Mouse (Mus musculus): ENCODE measurements around the gene 2810408A11Rik. TPM values are rescaled to one million over a fixed set of nuclear protein-coding genes. Genes with fewer than 3 reads are reported as not detected.
A peak's percentile ranks its signal among the peaks of the same experiment; 100 is the strongest.

2810408A11Rik gene
- polyA plus RNA-seq (2015; fragmentation: Nextera tagmentation; extraction: Ambion mirVana), result 6.3 and 6.5 TPM in 2 replicates

DNA sequence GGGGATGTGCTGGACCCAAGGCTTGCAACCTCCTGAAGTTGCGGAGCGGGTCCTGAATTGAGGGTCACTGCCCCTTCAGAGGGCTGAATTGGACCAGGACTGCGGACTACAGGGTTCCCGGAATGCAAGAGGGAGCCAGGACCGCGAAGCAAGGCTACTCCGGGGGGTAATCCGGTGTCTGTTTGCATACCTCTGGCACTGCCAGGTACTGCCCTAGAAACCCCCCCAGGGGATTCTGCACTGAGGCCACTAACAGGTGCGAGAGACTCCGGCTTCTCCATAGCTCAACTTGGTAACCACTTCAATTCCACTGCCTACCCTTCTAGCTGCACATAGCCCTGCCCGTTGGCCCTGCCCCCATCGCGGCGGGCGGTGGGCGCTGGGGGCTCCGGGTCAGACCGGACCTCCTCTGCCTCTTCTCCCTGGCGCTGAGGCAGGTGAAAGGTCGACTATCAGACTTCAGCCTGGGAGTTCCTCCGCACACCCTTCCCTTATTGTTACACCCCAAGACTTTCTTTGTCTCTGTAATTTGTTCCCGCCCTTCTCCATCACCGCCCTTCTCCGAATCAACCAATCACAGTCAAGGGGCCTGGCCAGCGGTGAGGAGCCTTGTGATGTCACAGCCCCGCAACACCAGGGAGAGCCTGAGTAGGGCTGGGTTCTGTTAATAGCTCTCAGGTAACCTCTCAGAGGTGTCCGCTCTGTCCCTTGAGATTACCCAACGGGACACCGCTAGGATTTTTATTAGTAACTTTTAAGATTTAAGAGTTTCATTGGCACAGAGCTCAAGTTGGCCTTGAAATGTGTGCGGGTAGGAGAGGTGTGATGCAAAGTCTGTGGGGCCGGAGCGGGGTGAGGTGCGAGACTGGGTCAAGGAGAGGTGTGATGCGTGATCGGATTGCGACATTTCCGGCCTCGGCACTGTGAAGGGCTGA lies at the start of gene 2810408A11Rik, which contains the start of gene Neurl4:
2810408A11Rik (minus strand) TSS at position 517 of the 935 bp plus-strand sequence.
Neurl4 (plus strand) TSS at position 602 of the 935 bp plus-strand sequence.
- H3K36me3 ChIP-seq, result peaks cover 20% of the 10 kb centered on the region
- peak within 1 kb of the TSS; percentile 95 for H3K9ac ChIP-seq (replicated peaks)
- ATAC-seq (ENCODE audit: low FRiP score), result peak; percentile 96
- WGBS, result under 1% methylated on average over 38 of the region's 38 CpGs
- peak within 1 kb of the TSS; percentile 85 for H3K4me3 ChIP-seq (replicated peaks)
- peak within 1 kb of the TSS; percentile 97 for H3K4me2 ChIP-seq
- peak within 1 kb of the TSS; percentile 96 for H3K27ac ChIP-seq (replicated peaks)
- no peaks in the 10 kb centered on the region for H3K27me3 ChIP-seq (replicated peaks)
- no peaks in the 10 kb centered on the region for H3K9me3 ChIP-seq (replicated peaks)
- peaks cover 32% of the 10 kb centered on the region for H3K4me1 ChIP-seq

DNA sequence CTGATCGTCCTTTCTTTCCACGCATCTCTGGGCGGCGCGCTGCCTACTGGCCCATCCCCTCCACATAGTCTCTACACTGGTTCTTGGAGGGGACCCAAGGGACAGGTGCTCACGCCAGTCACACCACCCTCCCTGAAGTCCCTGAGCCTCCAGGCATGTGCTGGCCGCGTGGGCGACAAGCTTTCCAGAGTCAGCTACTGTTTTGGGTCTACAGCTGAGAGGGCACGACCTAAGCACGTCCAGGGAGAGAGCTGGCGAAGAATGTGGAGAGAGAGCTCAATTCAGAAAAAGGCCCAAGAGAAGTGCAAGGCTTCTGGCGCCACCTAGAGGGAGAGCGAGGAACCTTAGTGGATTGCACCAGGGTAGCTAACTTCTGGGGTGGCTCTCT lies 48.0 kb upstream of the 2810408A11Rik start:
- H3K9me3 ChIP-seq (replicated peaks), result no peaks in the 10 kb centered on the region
- WGBS, result 0% methylated on average over 14 of the region's 14 CpGs
- H3K4me1 ChIP-seq, result peaks cover 21% of the 10 kb centered on the region
- peaks cover 23% of the 10 kb centered on the region for H3K27me3 ChIP-seq (replicated peaks)
- H3K4me2 ChIP-seq, result peak overlapping the region; percentile 63
- H3K27ac ChIP-seq (replicated peaks), result 0 out of 2 replicates have a peak overlapping the region, but pooled peaks have one; percentile 71
- ATAC-seq (ENCODE audit: low FRiP score), result peak; percentile 15; the same call in 1 of the 2 replicates
- H3K9ac ChIP-seq (replicated peaks), result peak overlapping the region; percentile 26; the same call in 1 of the 2 replicates
- H3K4me3 ChIP-seq (replicated peaks), result peak overlapping the region; percentile 47
- H3K36me3 ChIP-seq, result no peaks in the 10 kb centered on the region

DNA sequence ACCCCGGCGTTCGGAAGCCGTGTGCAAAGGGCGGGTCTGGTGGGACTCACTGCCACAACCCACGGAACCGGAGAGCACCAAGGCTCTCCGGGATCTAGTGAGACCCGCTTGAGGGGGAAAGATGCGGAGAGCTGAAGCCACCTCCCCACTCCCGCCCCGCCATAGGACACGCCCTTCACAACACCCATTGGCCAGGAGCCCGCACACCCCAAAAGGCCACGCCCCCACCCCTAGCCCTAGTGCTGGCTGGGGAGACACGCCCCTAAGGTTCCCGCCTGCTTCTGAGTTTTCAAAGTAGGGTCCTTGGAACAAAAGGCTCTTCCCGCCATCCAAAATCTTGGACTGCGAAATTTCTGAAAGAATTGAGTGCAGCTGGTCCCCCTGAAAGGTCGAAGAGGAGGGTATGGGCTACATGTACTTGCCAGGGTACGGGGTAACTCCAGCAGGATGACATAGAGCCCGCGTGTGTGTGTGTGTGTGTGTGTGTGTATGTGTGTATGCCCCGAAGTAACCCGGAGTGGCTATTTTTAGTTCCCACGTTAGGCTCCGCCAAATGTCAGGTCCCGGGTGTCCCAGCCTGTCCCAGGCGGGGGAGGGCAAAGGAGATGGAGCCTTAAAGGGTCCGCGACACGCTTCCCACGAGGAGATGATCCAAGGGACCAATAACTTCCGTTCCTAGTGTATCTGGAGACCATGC lies 47.4 kb upstream of the 2810408A11Rik start, which contains the start of gene Slc2a4:
Slc2a4 (minus strand) TSS at position 123 of the 697 bp plus-strand sequence.
- H3K4me2 ChIP-seq, result peak within 1 kb of the TSS; percentile 63
- H3K4me1 ChIP-seq, result peaks cover 21% of the 10 kb centered on the region
- peak within 1 kb of the TSS; percentile 42; the same call in 1 of the 2 replicates for H3K9ac ChIP-seq (replicated peaks)
- H3K4me3 ChIP-seq (replicated peaks), result peak within 1 kb of the TSS; percentile 47
- WGBS, result under 1% methylated on average over 33 of the region's 34 CpGs
- peak; percentile 95 for ATAC-seq (ENCODE audit: low FRiP score)
- peaks cover 23% of the 10 kb centered on the region for H3K27me3 ChIP-seq (replicated peaks)
- H3K9me3 ChIP-seq (replicated peaks), result no peaks in the 10 kb centered on the region
- H3K36me3 ChIP-seq, result no peaks in the 10 kb centered on the region
- peak within 1 kb of the TSS; percentile 71 for H3K27ac ChIP-seq (replicated peaks)

DNA sequence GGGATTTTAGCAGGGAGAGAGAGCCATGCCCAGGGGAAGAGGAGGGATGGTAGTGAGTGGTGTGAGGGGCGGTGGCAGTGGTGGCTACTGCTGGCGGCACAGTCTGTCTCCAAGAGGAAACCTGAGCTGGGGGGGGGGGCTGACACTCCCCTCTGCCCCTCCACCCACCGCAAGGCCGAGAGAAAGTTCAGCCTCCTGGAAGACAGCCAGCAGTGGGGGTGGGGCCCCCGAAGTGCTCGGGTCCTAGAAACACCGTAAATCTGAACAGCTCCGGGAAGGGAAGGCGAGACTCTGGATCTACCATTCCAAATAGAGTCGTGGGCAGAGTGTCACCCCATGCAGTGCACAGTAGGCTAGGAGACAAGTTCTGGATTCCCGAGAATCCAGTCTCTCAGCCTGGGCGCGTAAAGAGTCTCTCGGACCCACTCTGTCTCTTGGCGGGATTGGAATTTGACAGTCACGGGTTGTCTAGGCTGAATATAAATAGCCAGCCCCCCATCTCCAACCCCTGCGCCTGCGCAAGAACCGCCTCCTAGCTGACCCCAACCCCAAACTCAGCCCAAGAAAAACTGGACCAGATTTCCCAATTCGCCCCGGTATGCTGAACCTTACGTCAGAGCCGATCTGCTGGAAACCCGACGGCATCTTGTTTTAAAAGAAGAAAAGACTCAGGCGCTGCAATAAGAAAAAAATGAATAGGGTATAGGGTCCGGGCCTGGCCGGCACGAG lies 46.7 kb upstream of the 2810408A11Rik start:
- peak overlapping the region; percentile 63 for H3K4me2 ChIP-seq

DNA sequence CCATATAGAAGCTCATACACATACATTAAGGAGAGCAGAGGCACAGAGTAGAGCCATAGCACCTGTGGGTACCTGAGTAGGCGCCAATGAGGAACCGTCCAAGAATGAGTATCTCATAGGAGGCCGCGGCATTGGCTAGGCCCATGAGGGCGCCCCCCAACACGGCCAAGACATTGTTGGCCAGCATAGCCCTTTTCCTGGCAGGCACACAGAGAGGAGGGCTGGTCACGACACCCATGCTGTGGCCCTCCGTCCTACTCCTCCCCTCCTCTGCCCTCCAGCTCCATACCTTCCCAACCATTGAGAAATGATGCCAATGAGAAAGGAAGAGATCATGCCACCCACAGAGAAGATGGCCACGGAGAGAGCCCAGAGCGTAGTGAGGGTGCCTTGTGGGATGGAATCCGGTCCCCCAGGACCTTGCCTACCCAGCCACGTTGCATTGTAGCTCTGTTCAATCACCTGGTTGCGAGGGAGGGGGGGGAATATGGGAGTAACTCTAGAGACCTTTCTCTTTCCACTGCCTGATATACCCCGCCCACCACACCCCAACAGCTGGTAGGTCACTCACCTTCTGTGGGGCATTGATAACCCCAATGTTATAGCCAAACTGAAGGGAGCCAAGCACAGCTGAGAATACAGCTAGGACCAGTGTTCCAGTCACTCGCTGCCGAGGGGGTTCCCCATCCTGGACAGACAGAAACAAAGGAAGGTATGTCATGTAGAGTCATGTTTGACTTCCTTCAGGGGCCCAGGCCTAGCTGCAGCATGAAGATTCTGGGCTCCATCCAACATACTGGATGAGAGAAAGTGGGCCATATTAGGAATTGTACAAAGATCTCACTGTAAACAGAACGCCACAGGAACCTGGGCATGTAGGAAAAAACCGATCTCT lies 45.5 kb upstream of the 2810408A11Rik start:
- WGBS, result 91% methylated on average over 18 of the region's 18 CpGs

More for the DNA sequence above, 46.7 kb upstream of the 2810408A11Rik start:
- H3K27me3 ChIP-seq (replicated peaks), result peaks cover 23% of the 10 kb centered on the region
- peak overlapping the region; percentile 71 for H3K27ac ChIP-seq (replicated peaks)
- H3K4me1 ChIP-seq, result peaks cover 21% of the 10 kb centered on the region
- H3K9ac ChIP-seq (replicated peaks), result peak overlapping the region; percentile 42; the same call in 1 of the 2 replicates
- WGBS, result 2% methylated on average over 28 of the region's 29 CpGs
- H3K4me3 ChIP-seq (replicated peaks), result peak overlapping the region; percentile 47
- peak; percentile 48 for ATAC-seq (ENCODE audit: low FRiP score)
- H3K36me3 ChIP-seq, result no peaks in the 10 kb centered on the region
- H3K9me3 ChIP-seq (replicated peaks), result no peaks in the 10 kb centered on the region

DNA sequence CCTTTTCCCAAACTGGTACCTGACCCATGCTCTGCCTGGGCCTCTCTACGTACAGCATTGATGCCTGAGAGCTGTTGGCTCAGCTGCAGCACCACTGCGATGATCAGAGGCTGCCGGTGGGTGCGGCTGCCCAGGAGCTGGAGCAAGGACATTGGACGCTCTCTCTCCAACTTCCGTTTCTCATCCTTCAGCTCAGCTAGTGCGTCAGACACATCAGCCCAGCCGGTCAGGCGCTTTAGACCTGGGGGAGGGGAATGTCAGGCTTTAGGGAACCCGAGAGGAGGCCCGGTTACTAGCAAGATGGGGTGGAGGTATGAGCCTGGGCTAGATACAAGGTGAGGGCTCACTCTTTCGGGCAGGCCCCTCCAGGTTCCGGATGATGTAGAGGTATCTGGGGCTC lies 44.4 kb upstream of the 2810408A11Rik start:
- WGBS, result 88% methylated on average over 13 of the region's 13 CpGs
- H3K9me3 ChIP-seq (replicated peaks), result no peaks in the 10 kb centered on the region
- no peak overlapping the region for H3K4me2 ChIP-seq
- H3K4me1 ChIP-seq, result peaks cover 21% of the 10 kb centered on the region
- H3K27me3 ChIP-seq (replicated peaks), result peaks cover 22% of the 10 kb centered on the region
- H3K36me3 ChIP-seq, result no peaks in the 10 kb centered on the region
- H3K4me3 ChIP-seq (replicated peaks), result no peak overlapping the region
- no peak for ATAC-seq (ENCODE audit: low FRiP score)
- H3K9ac ChIP-seq (replicated peaks), result no peak overlapping the region
- no peak overlapping the region for H3K27ac ChIP-seq (replicated peaks)

More for the DNA sequence above, 45.5 kb upstream of the 2810408A11Rik start:
- no peak overlapping the region for H3K4me2 ChIP-seq
- H3K27me3 ChIP-seq (replicated peaks), result peaks cover 23% of the 10 kb centered on the region
- peaks cover 21% of the 10 kb centered on the region for H3K4me1 ChIP-seq
- H3K9ac ChIP-seq (replicated peaks), result no peak overlapping the region
- H3K4me3 ChIP-seq (replicated peaks), result no peak overlapping the region
- ATAC-seq (ENCODE audit: low FRiP score), result no peak
- H3K27ac ChIP-seq (replicated peaks), result no peak overlapping the region
- no peaks in the 10 kb centered on the region for H3K9me3 ChIP-seq (replicated peaks)
- no peaks in the 10 kb centered on the region for H3K36me3 ChIP-seq

DNA sequence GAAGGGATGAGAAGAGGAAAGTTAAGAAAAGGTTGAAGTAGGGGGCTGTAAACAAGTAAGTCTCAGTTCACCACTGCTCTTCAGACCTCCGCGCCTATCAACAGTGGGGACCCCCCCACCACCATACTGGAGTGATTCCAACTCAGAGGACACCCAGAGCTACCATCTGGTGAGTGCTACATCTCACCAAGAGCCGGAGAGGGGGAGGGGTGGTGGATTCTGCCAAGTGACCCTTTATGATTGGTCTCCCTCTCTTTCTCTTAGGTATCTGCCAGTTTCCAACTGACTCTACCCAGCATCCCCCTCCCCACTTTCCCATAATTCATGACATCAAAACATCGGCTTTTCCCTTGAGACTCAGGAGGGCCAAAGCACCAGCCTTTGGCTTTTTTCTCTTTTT lies 40.2 kb upstream of the 2810408A11Rik start:
- no peaks in the 10 kb centered on the region for H3K9me3 ChIP-seq (replicated peaks)
- H3K4me3 ChIP-seq (replicated peaks), result no peak overlapping the region
- no peak overlapping the region for H3K27ac ChIP-seq (replicated peaks)
- H3K36me3 ChIP-seq, result no peaks in the 10 kb centered on the region
- H3K27me3 ChIP-seq (replicated peaks), result peaks cover 31% of the 10 kb centered on the region
- WGBS, result 67% methylated on average over 4 of the region's 4 CpGs
- no peak overlapping the region for H3K4me2 ChIP-seq
- ATAC-seq (ENCODE audit: low FRiP score), result no peak
- H3K4me1 ChIP-seq, result peaks cover 16% of the 10 kb centered on the region
- H3K9ac ChIP-seq (replicated peaks), result no peak overlapping the region

DNA sequence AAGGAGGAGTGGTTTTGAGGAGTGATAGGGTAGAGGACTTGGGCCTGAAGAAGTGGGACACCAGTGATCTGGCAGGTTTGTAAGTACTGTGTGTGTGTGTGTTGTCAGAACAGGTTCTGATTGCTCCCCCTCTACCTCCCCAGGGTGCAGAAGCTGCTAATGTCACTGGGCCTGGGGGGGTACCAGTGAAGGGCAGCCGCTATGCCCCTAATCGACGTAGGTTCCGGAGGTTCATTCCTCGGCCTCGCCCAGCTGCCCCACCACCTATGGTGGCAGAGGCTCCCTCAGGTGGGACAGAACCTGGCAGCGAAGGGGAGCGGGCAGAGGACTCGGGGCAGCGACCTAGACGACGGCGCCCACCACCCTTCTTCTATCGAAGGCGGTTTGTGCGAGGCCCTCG lies 38.9 kb upstream of the 2810408A11Rik start:
- whole genome bisulfite sequencing, result 94% methylated on average over 17 of the region's 17 CpGs
- no peak overlapping the region for H3K4me3 ChIP-seq (replicated peaks)
- H3K4me2 ChIP-seq, result no peak overlapping the region
- H3K4me1 ChIP-seq, result peaks cover 24% of the 10 kb centered on the region
- H3K36me3 ChIP-seq, result no peaks in the 10 kb centered on the region
- no peak overlapping the region for H3K27ac ChIP-seq (replicated peaks)
- ATAC-seq (ENCODE audit: low FRiP score), result no peak
- peaks cover 32% of the 10 kb centered on the region for H3K27me3 ChIP-seq (replicated peaks)
- H3K9ac ChIP-seq (replicated peaks), result no peak overlapping the region
- no peaks in the 10 kb centered on the region for H3K9me3 ChIP-seq (replicated peaks)

DNA sequence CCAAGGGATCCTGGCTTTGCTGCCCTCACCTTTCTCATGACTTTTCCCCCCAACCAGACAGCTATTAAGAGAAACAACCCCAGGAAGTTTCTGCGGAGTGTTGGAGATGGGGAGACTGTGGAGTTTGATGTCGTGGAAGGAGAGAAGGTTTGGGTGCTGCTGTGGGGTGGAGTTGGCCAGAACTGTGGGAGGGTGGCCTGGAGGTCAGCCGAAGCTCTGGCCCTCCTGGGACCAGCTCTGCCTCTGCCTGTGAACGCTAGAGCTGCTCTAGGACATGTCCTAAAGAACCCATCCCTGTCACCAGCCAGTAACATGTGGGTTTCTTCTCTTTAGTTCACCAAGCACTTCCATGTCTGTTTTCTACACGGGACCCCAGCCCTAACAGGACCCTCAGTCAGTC lies 38.4 kb upstream of the 2810408A11Rik start:
- Histone ChIP-seq H3K36me3 (no peaks in the 10 kb centered on the region), H3K4me1 (peaks cover 29% of the 10 kb centered on the region), H3K4me3 (replicated peaks) (no peak overlapping the region), H3K27ac (replicated peaks) (no peak overlapping the region), H3K4me2 (no peak overlapping the region), H3K9me3 (replicated peaks) (no peaks in the 10 kb centered on the region), H3K9ac (replicated peaks) (no peak overlapping the region), H3K27me3 (replicated peaks) (peaks cover 35% of the 10 kb centered on the region)
- WGBS, result 65% methylated on average over 5 of the region's 5 CpGs
- no peak for ATAC-seq (ENCODE audit: low FRiP score)

DNA sequence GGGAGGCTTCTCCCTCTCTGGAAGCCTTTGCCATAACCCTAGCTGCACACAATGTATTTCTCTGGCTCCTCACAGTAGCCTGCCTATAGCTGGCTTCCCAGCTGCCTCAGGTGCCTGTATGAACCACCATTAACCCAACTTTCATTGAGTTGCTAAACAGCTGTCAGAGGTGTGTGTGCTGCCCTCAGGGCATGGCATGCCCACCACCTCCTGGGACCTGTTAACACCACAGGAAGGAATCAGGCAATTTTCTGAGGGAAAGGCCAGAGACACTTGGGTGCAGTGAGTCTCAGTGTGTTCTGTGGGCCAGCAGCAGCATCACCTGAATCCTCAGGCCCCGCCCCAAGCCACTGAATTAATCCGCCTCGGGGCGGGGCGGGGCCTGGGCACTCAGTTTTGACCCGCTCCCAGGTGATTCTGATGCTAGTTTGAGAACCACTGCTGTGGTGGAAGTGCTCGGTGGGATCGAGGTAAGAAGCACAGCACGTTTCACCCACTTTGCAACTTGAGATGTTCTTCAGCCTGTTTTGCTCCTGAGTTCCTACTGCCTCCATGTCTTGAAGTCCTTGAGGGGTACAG lies 37.7 kb upstream of the 2810408A11Rik start:
- no peak overlapping the region for H3K27ac ChIP-seq (replicated peaks)
- H3K4me2 ChIP-seq, result no peak overlapping the region
- no peak overlapping the region for H3K9ac ChIP-seq (replicated peaks)
- 46% methylated on average over 9 of the region's 9 CpGs for WGBS
- no peaks in the 10 kb centered on the region for H3K36me3 ChIP-seq
- no peak for ATAC-seq (ENCODE audit: low FRiP score)
- no peak overlapping the region for H3K4me3 ChIP-seq (replicated peaks)
- peaks cover 34% of the 10 kb centered on the region for H3K4me1 ChIP-seq
- H3K27me3 ChIP-seq (replicated peaks), result peaks cover 35% of the 10 kb centered on the region
- no peaks in the 10 kb centered on the region for H3K9me3 ChIP-seq (replicated peaks)

All from neural tube, embryonic 15.5 days (tissue).